Mouse (Mus musculus): ENCODE measurements around the gene Btbd35f4. TPM values are rescaled to one million over a fixed set of nuclear protein-coding genes. Genes with fewer than 3 reads are reported as not detected.
"Not testable (repeated sequence)": the region's sequence is repeated elsewhere in the genome, so short reads cannot be mapped to it uniquely, and the experiment has no call there.

The Btbd35f4 gene
- polyA plus RNA-seq (2012; rRNA removed): not detected in 2 replicates

DNA sequence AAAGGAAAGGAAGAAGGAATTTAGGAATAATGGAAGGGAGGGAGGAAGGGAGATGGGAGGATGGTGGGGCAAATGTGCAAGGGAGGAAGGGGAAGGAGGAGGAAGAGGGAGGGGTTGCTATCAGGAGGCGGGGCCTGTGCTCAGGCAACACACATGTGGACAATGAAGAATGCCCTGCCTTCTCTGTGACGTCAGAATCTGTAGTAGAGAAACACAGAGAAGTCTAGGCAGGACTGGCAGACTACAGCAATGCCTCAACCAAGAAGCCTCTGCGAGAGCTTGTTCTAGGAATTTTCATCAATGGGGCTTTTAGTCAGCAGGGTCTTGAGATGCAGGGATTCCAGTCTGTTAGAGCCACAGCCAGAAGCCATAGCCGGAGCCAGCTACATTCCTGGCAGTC lies at the start of gene Btbd35f4:
Gene Btbd35f4 (plus strand): TSS at position 301 of the 400 bp plus-strand sequence.
- not testable (repeated sequence) for H3K27ac ChIP-seq (ENCODE audit: control insufficient read depth, insufficient read depth, low read depth, low read length); H3K36me3 ChIP-seq (ENCODE audit: control insufficient read depth, insufficient read depth, low read length); H3K4me3 ChIP-seq (ENCODE audit: control insufficient read depth, low read depth, low read length); H3K4me1 ChIP-seq (ENCODE audit: control insufficient read depth, insufficient read depth, low read length); H3K27me3 ChIP-seq (ENCODE audit: control insufficient read depth, insufficient read depth, low read length)

- not testable (repeated sequence) for H3K4me3 ChIP-seq (ENCODE audit: control insufficient read depth, low read depth, low read length); H3K27ac ChIP-seq (ENCODE audit: control insufficient read depth, insufficient read depth, low read depth, low read length); H3K36me3 ChIP-seq (ENCODE audit: control insufficient read depth, insufficient read depth, low read length); H3K27me3 ChIP-seq (ENCODE audit: control insufficient read depth, insufficient read depth, low read length); H3K4me1 ChIP-seq (ENCODE audit: control insufficient read depth, insufficient read depth, low read length)
Measured at GRCm38 (mm10) chrX:4840016-4840415, 39.7 kb downstream of the Btbd35f4 start.

Other genes starting within 250 kb of the Btbd35f4 start
- 0.35 and 0.38 TPM in 2 replicates for gene Btbd35f27, start 151.6 kb downstream of the Btbd35f4 start, polyA plus RNA-seq (2012; rRNA removed)